Mouse (Mus musculus) intestine, postnatal 0 days (tissue): ENCODE measurements around the gene Glcci1. TPM values are rescaled to one million over a fixed set of nuclear protein-coding genes. Genes with fewer than 3 reads are reported as not detected.
A peak's percentile ranks its signal among the peaks of the same experiment; 100 is the strongest.

Experiments used
- ATAC-seq: fragments of 200-750 bp; cut with Nextera tagmentation; 2 replicates; pipeline ENCODE4 v1.8.0; 2017; ENCODE audit warnings: mild to moderate bottlenecking, moderate TSS enrichment, moderate library complexity
- H3K27ac ChIP-seq: fragments of 300-500 bp; sonication (generic); 2 replicates; pipeline ENCODE4 v1.5.1; 2014; ENCODE audit warnings: mild to moderate bottlenecking, low read depth, low read length, moderate library complexity
- H3K27me3 ChIP-seq: fragments of 300-500 bp; sonication (generic); replicated peaks from 2 replicates; pipeline ENCODE4 v1.6.1; 2014; ENCODE audit warnings: low read length, mixed read lengths; ENCODE audit not compliant: control insufficient read depth, insufficient read depth
- H3K36me3 ChIP-seq: fragments of 300-500 bp; sonication (generic); 2 replicates; pipeline ENCODE4 v1.6.1; 2014; ENCODE audit warnings: mild to moderate bottlenecking, moderate library complexity; ENCODE audit not compliant: control insufficient read depth, insufficient read depth
- H3K4me1 ChIP-seq: fragments of 300-500 bp; sonication (generic); replicated peaks from 2 replicates; pipeline ENCODE4 v1.6.1; 2014; ENCODE audit warnings: antibody characterized with exemption, low read length, mixed read lengths; ENCODE audit not compliant: control insufficient read depth, insufficient read depth
- H3K4me2 ChIP-seq: fragments of 300-500 bp; sonication (generic); replicated peaks from 2 replicates; pipeline ENCODE4 v1.6.1; 2014; ENCODE audit warnings: low read depth, mild to moderate bottlenecking, moderate library complexity
- H3K4me3 ChIP-seq: fragments of 300-500 bp; sonication (generic); 2 replicates; pipeline ENCODE4 v1.5.1; 2014; ENCODE audit warnings: low read depth, low read length
- H3K9ac ChIP-seq: fragments of 300-500 bp; sonication (generic); 2 replicates; pipeline ENCODE4 v1.6.1; 2014; ENCODE audit warnings: mild to moderate bottlenecking, low read depth, low read length
- H3K9me3 ChIP-seq: fragments of 300-500 bp; sonication (generic); 2 replicates; pipeline ENCODE4 v1.6.1; 2016; ENCODE audit warnings: mixed run types; ENCODE audit not compliant: control insufficient read depth
- CTCF ChIP-seq: sonication (generic); IDR thresholded peaks from 2 replicates; pipeline ENCODE4 v1.5.1; 2016; ENCODE audit warnings: low read depth, mild to moderate bottlenecking, control low read depth, antibody characterized with exemption, moderate library complexity
- WGBS: fragments of 180-500 bp; shearing (Covaris S2); extraction: QIAGEN DNeasy Blood & Tissue Kit; methylation state at CpG from one replicate; pipeline ENCODE4 v1.1.7; 2014; 5-methylcytosine and 5-hydroxymethylcytosine counted together
- polyA plus RNA-seq: library from polyadenylated mRNA; unstranded; fragments of >200 nt; fragmentation: Nextera tagmentation; extraction: Ambion mirVana; gene quantifications from 2 replicates; pipeline ENCODE4 v1.2.1, GENCODE M21; 2015

Gene Glcci1
- polyA plus RNA-seq, 1 experiment from 2014 or later: 3.9 TPM

- Histone ChIP-seq H3K36me3 (no peaks in the 10 kb centered on the region), H3K4me2 (no peak overlapping the region), H3K27me3 (no peaks in the 10 kb centered on the region), H3K9me3 (no peaks in the 10 kb centered on the region), H3K4me1 (no peaks in the 10 kb centered on the region), H3K27ac (no peak overlapping the region), H3K4me3 (no peak overlapping the region), H3K9ac (no peak overlapping the region)
- ATAC-seq: no peak
- TF ChIP-seq CTCF: no peak
- 43% methylated on average over 6 of the region's 6 CpGs for WGBS
Measured at GRCm38 (mm10) chr6:8497868-8498257, 11.5 kb upstream of the Glcci1 start.

- no peak for TF ChIP-seq CTCF
- H3K4me1 ChIP-seq: no peaks in the 10 kb centered on the region
- H3K9me3 ChIP-seq: no peaks in the 10 kb centered on the region
- H3K36me3 ChIP-seq: no peaks in the 10 kb centered on the region
- H3K27ac ChIP-seq: no peak overlapping the region
- WGBS: 92% methylated on average over 3 of the region's 3 CpGs
- no peak overlapping the region for H3K4me2 ChIP-seq
- no peak overlapping the region for H3K9ac ChIP-seq
- no peaks in the 10 kb centered on the region for H3K27me3 ChIP-seq
- H3K4me3 ChIP-seq: no peak overlapping the region
- no peak for ATAC-seq
Measured at GRCm38 (mm10) chr6:8498961-8499360, 10.4 kb upstream of the Glcci1 start.

- H3K27ac ChIP-seq: no peak overlapping the region
- no peak overlapping the region for H3K9ac ChIP-seq
- H3K4me2 ChIP-seq: no peak overlapping the region
- no peak for ATAC-seq
- H3K4me3 ChIP-seq: no peak overlapping the region
- H3K4me1 ChIP-seq: no peaks in the 10 kb centered on the region
- 33% methylated on average over 3 of the region's 3 CpGs for WGBS
- H3K9me3 ChIP-seq: no peaks in the 10 kb centered on the region
- no peaks in the 10 kb centered on the region for H3K27me3 ChIP-seq
- H3K36me3 ChIP-seq: no peaks in the 10 kb centered on the region
- TF ChIP-seq CTCF: no peak
Measured at GRCm38 (mm10) chr6:8503953-8504352, 5.4 kb upstream of the Glcci1 start.

- Histone ChIP-seq H3K9me3 (no peaks in the 10 kb centered on the region), H3K4me1 (no peaks in the 10 kb centered on the region), H3K9ac (no peak overlapping the region), H3K27ac (no peak overlapping the region), H3K4me3 (no peak overlapping the region), H3K4me2 (no peak overlapping the region), H3K27me3 (no peaks in the 10 kb centered on the region), H3K36me3 (no peaks in the 10 kb centered on the region)
- WGBS: 84% methylated on average over 6 of the region's 6 CpGs
- TF ChIP-seq CTCF: no peak
- ATAC-seq: no peak
Measured at GRCm38 (mm10) chr6:8504521-8505228, 4.7 kb upstream of the Glcci1 start.

DNA sequence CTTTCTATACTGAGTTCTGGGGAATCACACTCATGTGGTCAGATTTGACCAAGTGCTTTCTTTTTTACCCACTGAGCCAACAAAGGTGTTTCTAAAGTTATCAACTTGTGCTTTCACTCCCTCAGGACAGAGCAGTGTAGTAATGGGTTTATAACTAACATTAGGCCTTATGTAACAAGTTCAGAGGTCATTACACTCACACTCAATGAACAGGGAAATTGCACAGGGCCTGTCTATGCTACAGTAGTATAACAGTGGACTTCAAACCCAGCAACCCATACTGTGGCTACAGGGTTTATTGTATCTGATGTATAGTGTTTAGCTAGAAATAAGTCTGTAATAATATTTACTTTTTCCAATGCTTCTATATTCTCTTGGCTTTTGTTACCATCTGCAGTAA lies 2.8 kb upstream of the Glcci1 start:
- Histone ChIP-seq H3K9me3 (no peaks in the 10 kb centered on the region), H3K27me3 (no peaks in the 10 kb centered on the region), H3K36me3 (no peaks in the 10 kb centered on the region), H3K4me1 (peaks cover 3% of the 10 kb centered on the region; the same call in 1 of the 2 replicates), H3K27ac (no peak overlapping the region), H3K4me2 (no peak overlapping the region), H3K9ac (no peak overlapping the region), H3K4me3 (no peak overlapping the region)
- peak; percentile 66 for ATAC-seq
- no peak for TF ChIP-seq CTCF

GRCm38 (mm10) chr6:8508883-8509536 lies 390 bp upstream of the Glcci1 start:
- peak overlapping the region; percentile 84 for H3K4me3 ChIP-seq
- no peak; the same call in 1 of the 2 replicates for TF ChIP-seq CTCF
- H3K9ac ChIP-seq: peak overlapping the region; percentile 93
- no peaks in the 10 kb centered on the region for H3K9me3 ChIP-seq
- under 1% methylated on average over 56 of the region's 56 CpGs for WGBS
- H3K27me3 ChIP-seq: no peaks in the 10 kb centered on the region
- H3K27ac ChIP-seq: peak overlapping the region; percentile 99
- peak overlapping the region; percentile 86 for H3K4me2 ChIP-seq
- peak; percentile 98 for ATAC-seq
- H3K36me3 ChIP-seq: no peaks in the 10 kb centered on the region
- peaks cover 4% of the 10 kb centered on the region; the same call in 1 of the 2 replicates for H3K4me1 ChIP-seq
